Mouse (Mus musculus) G1E-ER4 (cell line): ENCODE results near the gene 1600002K03Rik. TPM values are rescaled to one million over a fixed set of nuclear protein-coding genes. Genes with fewer than 3 reads are reported as not detected.

Source experiments
- GATA1 ChIP-seq: IDR thresholded peaks from one replicate; pipeline ENCODE4 v1.8.0; 2012; ENCODE audit warnings: low read length, inconsistent platforms
- polyA plus RNA-seq: library from polyadenylated mRNA; stranded (reverse); fragments of >175 nt; gene quantifications from 2 replicates; pipeline ENCODE4 v1.2.3, GENCODE M21; 2012

The 1600002K03Rik gene
- polyA plus RNA-seq, 1 experiment = 6.7 TPM

GRCm38 (mm10) chr10:80147719-80148601 lies 24.8 kb upstream of the 1600002K03Rik start, which contains the start of gene Midn:
Midn (plus strand) TSS chr10:80148272.
- TF ChIP-seq GATA1 = no peak

- no peak for TF ChIP-seq GATA1
Observed at GRCm38 (mm10) chr10:80148610-80149290, 24.0 kb upstream of the 1600002K03Rik start.

- no peak for TF ChIP-seq GATA1
Observed at GRCm38 (mm10) chr10:80149291-80150225, 23.2 kb upstream of the 1600002K03Rik start.

- no peak for TF ChIP-seq GATA1
Observed at GRCm38 (mm10) chr10:80150226-80151210, 22.2 kb upstream of the 1600002K03Rik start.

GRCm38 (mm10) chr10:80151211-80152034 lies 21.3 kb upstream of the 1600002K03Rik start:
- no peak for TF ChIP-seq GATA1

GRCm38 (mm10) chr10:80152071-80152872 lies 20.5 kb upstream of the 1600002K03Rik start:
- TF ChIP-seq GATA1 = no peak

- no peak for TF ChIP-seq GATA1
Observed at GRCm38 (mm10) chr10:80152873-80153260, 19.9 kb upstream of the 1600002K03Rik start.

- no peak for TF ChIP-seq GATA1
Observed at GRCm38 (mm10) chr10:80153713-80154112, 19.0 kb upstream of the 1600002K03Rik start.

- no peak for TF ChIP-seq GATA1
Observed at GRCm38 (mm10) chr10:80154384-80154783, 18.4 kb upstream of the 1600002K03Rik start.

GRCm38 (mm10) chr10:80155277-80155676 lies 17.5 kb upstream of the 1600002K03Rik start:
- no peak for TF ChIP-seq GATA1

- TF ChIP-seq GATA1 = no peak
Observed at GRCm38 (mm10) chr10:80156002-80156751, 16.6 kb upstream of the 1600002K03Rik start.

GRCm38 (mm10) chr10:80156752-80157053 lies 16.0 kb upstream of the 1600002K03Rik start:
- no peak for TF ChIP-seq GATA1
